Mouse (Mus musculus) lung, embryonic 15.5 days (tissue): ENCODE measurements around the gene Fn3krp. TPM values are rescaled to one million over a fixed set of nuclear protein-coding genes. Genes with fewer than 3 reads are reported as not detected.
A peak's percentile ranks its signal among the peaks of the same experiment; 100 is the strongest.

Source experiments
- ATAC-seq: fragments of 200-750 bp; cut with Nextera tagmentation; 2 replicates; pipeline ENCODE4 v1.8.0; 2017; ENCODE audit warnings: moderate number of reproducible peaks, borderline replicate concordance; ENCODE audit not compliant: low FRiP score, low TSS enrichment; ENCODE audit errors: extremely low read depth
- H3K27ac ChIP-seq: fragments of 300-500 bp; sonication (generic); 2 replicates; pipeline ENCODE4 v1.5.1; 2015; ENCODE audit warnings: moderate library complexity, mild to moderate bottlenecking, inconsistent platforms
- H3K27me3 ChIP-seq: fragments of 300-500 bp; sonication (generic); 2 replicates; pipeline ENCODE4 v1.6.1; 2015; ENCODE audit warnings: inconsistent platforms
- H3K36me3 ChIP-seq: fragments of 300-500 bp; sonication (generic); 2 replicates; pipeline ENCODE4 v1.6.1; 2015; ENCODE audit warnings: inconsistent platforms
- H3K4me1 ChIP-seq: fragments of 300-500 bp; sonication (generic); 2 replicates; pipeline ENCODE4 v1.6.1; 2015; ENCODE audit warnings: inconsistent platforms
- H3K4me2 ChIP-seq: fragments of 300-500 bp; sonication (generic); 2 replicates; pipeline ENCODE4 v1.6.1; 2015; ENCODE audit warnings: inconsistent platforms, mild to moderate bottlenecking, moderate library complexity
- H3K4me3 ChIP-seq: fragments of 300-500 bp; sonication (generic); 2 replicates; pipeline ENCODE4 v1.5.1; 2015; ENCODE audit warnings: mild to moderate bottlenecking, inconsistent platforms
- H3K9ac ChIP-seq: fragments of 300-500 bp; sonication (generic); 2 replicates; pipeline ENCODE4 v1.6.1; 2015; ENCODE audit warnings: inconsistent platforms
- H3K9me3 ChIP-seq: fragments of 300-500 bp; sonication (generic); 2 replicates; pipeline ENCODE4 v1.6.1; 2016; ENCODE audit warnings: inconsistent platforms
- WGBS: fragments of 180-500 bp; shearing (Covaris S2); methylation state at CpG from one replicate; pipeline ENCODE4 v1.1.7; 2015; 5-methylcytosine and 5-hydroxymethylcytosine counted together
- polyA plus RNA-seq: library from polyadenylated mRNA; unstranded; fragments of >200 nt; fragmentation: Nextera tagmentation; extraction: Ambion mirVana; gene quantifications from 2 replicates; pipeline ENCODE4 v1.2.1, GENCODE M21; 2015

The Fn3krp gene
- polyA plus RNA-seq, 1 experiment from 2014 or later: 6.1 TPM

GRCm38 (mm10) chr11:121417971-121418370, 3.2 kb upstream of the Fn3krp start:
- Histone ChIP-seq H3K36me3 (no peaks in the 10 kb centered on the region), H3K4me3 (no peak overlapping the region), H3K27me3 (no peaks in the 10 kb centered on the region), H3K4me2 (no peak overlapping the region), H3K27ac (no peak overlapping the region), H3K9me3 (no peaks in the 10 kb centered on the region), H3K4me1 (peaks cover 15% of the 10 kb centered on the region), H3K9ac (no peak overlapping the region)
- ATAC-seq: no peak
- 78% methylated on average over 5 of the region's 5 CpGs for WGBS

DNA sequence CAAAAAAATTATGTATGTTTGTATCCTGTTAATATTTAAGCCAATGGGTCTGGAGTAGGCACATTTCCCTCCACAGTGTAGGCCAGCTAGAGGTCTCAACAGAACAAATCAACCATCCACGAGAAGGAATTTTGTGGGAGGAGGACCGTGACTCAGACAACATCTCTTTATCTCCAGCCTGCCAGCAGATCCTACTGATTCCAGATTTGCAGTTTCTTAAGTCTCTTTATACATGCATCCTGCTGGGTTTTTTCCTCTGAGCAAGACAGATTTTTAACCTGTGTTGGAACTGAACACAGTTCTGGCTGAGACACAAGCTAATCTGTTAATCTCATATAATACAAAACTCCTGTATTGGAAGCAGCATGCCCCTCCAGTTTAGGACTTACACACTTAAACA, 2.3 kb upstream of the Fn3krp start:
- H3K4me3 ChIP-seq: no peak overlapping the region
- no peaks in the 10 kb centered on the region for H3K9me3 ChIP-seq
- no peak for ATAC-seq
- H3K4me2 ChIP-seq: no peak overlapping the region
- H3K36me3 ChIP-seq: no peaks in the 10 kb centered on the region
- 65% methylated on average over 2 of the region's 2 CpGs for whole genome bisulfite sequencing
- no peak overlapping the region for H3K9ac ChIP-seq
- peaks cover 15% of the 10 kb centered on the region for H3K4me1 ChIP-seq
- no peaks in the 10 kb centered on the region for H3K27me3 ChIP-seq
- no peak overlapping the region for H3K27ac ChIP-seq

DNA sequence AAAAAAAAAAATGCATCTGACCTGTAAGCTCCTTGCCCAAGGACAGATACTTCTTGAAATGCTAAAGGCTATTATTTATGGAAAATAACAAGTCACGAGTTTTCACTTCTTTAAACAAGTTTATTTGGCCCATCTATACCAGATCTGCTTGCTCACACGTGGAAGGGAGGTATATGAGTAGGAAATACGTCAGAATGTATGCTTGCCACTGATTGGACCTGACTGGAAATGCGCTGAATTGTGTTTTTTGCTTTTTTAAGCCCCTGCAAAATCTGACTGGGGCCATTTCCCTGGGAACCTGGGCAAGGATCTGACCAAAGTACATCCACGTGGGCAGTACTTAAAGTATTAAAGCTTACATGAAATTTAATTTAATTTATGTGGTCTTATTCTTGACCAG, 822 bp upstream of the Fn3krp start:
- Histone ChIP-seq H3K9me3 (no peaks in the 10 kb centered on the region), H3K9ac (peak overlapping the region; percentile 48; the same call in 1 of the 2 replicates), H3K36me3 (no peaks in the 10 kb centered on the region), H3K4me1 (peaks cover 15% of the 10 kb centered on the region), H3K27ac (no peak overlapping the region), H3K4me2 (peak overlapping the region; percentile 87), H3K27me3 (no peaks in the 10 kb centered on the region), H3K4me3 (no peak overlapping the region)
- no peak for ATAC-seq
- 47% methylated on average over 5 of the region's 5 CpGs for whole genome bisulfite sequencing

DNA sequence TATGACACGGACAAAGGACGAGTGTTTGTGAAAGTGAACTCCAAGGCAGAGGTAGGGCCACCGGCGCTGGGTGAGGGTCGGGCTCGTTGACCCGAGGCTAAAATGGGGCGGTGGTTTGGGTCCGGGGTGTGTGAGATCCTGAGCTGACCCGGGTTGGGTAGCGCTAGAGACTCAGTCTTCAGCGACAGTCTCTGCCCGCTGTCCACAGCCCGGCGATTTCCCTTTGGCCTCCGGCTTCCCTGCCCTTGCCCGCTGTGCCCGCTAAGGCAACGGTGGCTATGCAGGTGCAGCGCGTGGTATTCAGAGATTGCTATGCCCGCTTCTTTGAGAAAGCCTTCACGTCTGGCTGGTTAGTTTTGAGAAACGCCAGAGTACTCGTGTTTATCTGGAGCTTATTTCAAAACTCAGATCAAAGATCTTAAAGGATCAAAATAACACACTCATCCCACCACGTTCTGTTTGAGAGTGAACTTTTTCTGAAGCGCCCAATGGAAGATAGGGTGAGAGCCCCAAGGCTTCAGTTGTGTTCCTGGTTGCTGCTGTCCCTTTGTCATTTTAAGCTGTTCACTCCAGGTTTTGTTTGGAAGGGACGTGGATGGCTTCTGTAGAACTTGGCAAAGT, 462 bp downstream of the Fn3krp start:
- Histone ChIP-seq H3K36me3 (no peaks in the 10 kb centered on the region), H3K9me3 (no peaks in the 10 kb centered on the region), H3K27me3 (no peaks in the 10 kb centered on the region), H3K4me2 (peak overlapping the region; percentile 87), H3K9ac (peak overlapping the region; percentile 78), H3K4me3 (peak overlapping the region; percentile 83), H3K4me1 (peaks cover 15% of the 10 kb centered on the region), H3K27ac (peak overlapping the region; percentile 43)
- no peak; the same call in none of the 2 replicates for ATAC-seq
- 2% methylated on average over 28 of the region's 28 CpGs for WGBS

DNA sequence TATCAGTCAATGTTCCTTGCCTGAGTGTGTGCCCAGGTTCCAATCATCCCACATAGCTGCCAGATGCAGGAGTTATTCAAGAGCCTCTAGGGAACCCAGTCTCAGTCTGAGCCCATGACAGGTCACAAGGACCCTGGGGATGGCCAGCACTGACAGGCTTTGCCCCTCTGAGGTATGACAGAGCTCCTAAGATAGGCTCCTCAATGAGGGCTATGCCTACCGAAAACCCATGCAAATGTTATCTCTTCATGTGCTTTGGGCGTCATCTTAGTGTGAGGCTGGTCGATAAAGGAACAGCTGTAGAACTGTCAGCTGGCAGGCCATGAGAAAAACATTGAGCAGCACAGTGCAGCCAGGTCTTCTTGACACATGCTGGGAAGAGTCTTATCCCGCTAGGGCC, 12.2 kb downstream of the Fn3krp start:
- peaks cover 4% of the 10 kb centered on the region; the same call in 1 of the 2 replicates for H3K27me3 ChIP-seq
- WGBS: 74% methylated on average over 4 of the region's 4 CpGs
- no peak overlapping the region for H3K4me3 ChIP-seq
- no peak overlapping the region for H3K4me2 ChIP-seq
- H3K9me3 ChIP-seq: no peaks in the 10 kb centered on the region
- no peak; the same call in 1 of the 2 replicates for ATAC-seq
- H3K9ac ChIP-seq: no peak overlapping the region
- H3K36me3 ChIP-seq: peaks cover 5% of the 10 kb centered on the region; the same call in 1 of the 2 replicates
- H3K4me1 ChIP-seq: peaks cover 14% of the 10 kb centered on the region; the same call in 1 of the 2 replicates
- no peak overlapping the region for H3K27ac ChIP-seq

- no peaks in the 10 kb centered on the region for H3K9me3 ChIP-seq
- peak within 1 kb of the TSS; percentile 37 for H3K4me3 ChIP-seq
- H3K27ac ChIP-seq: no peak within 1 kb of the TSS
- H3K9ac ChIP-seq: peak within 1 kb of the TSS; percentile 20; the same call in 1 of the 2 replicates
- H3K4me1 ChIP-seq: peaks cover 14% of the 10 kb centered on the region; the same call in 1 of the 2 replicates
- 4% methylated on average over 30 of the region's 30 CpGs for WGBS
- peaks cover under 1% of the 10 kb centered on the region; the same call in 1 of the 2 replicates for H3K36me3 ChIP-seq
- H3K27me3 ChIP-seq: peaks cover 4% of the 10 kb centered on the region; the same call in 1 of the 2 replicates
- peak within 1 kb of the TSS; percentile 84 for H3K4me2 ChIP-seq
- peak; percentile 88 for ATAC-seq
These were observed 13.3 kb downstream of the Fn3krp start, which contains the start of gene Fn3k for GRCm38 (mm10) chr11:121434156-121435155. TSS of gene Fn3k (plus strand) at chr11:121434913.

- ATAC-seq: no peak
- no peaks in the 10 kb centered on the region for H3K9me3 ChIP-seq
- H3K27me3 ChIP-seq: peaks cover 4% of the 10 kb centered on the region; the same call in 1 of the 2 replicates
- H3K4me1 ChIP-seq: peaks cover 14% of the 10 kb centered on the region; the same call in 1 of the 2 replicates
- H3K9ac ChIP-seq: no peak overlapping the region
- H3K4me3 ChIP-seq: no peak overlapping the region
- no peaks in the 10 kb centered on the region for H3K36me3 ChIP-seq
- no peak overlapping the region for H3K4me2 ChIP-seq
- no peak overlapping the region for H3K27ac ChIP-seq
- WGBS: 67% methylated on average over 5 of the region's 5 CpGs
These were observed 16.0 kb downstream of the Fn3krp start for GRCm38 (mm10) chr11:121437236-121437635.

DNA sequence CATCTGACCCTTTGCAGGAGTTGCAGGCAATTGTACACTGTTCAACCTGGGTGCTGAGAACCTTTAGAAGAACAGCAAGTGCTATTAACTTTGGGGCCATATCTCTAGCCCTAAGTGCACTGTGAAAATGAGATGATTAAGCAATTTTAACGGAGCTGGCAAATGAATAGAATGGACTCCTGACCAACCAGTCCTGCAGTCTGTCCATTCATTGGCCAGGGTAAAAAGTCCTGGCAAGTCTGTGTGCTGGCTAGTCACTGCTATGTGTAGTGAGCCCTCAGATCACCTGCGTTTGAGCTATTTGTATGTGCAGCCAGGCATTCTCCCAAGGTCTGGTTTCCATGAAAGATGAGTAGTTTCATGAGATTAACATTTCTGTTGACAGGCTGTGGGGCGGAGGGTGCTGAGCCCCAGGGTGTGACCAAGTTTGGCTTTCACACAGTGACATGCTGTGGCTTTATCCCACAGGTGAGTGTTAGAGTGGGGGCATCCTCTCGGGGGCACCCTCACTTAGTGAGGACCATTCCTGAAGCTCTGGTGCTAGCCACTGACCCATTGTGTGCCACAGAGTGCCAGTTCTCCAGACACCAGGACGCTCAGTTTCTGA, 18.6 kb downstream of the Fn3krp start:
- H3K9ac ChIP-seq: no peak overlapping the region
- no peak overlapping the region for H3K4me2 ChIP-seq
- WGBS: 61% methylated on average over 5 of the region's 5 CpGs
- H3K27ac ChIP-seq: no peak overlapping the region
- no peaks in the 10 kb centered on the region for H3K36me3 ChIP-seq
- no peaks in the 10 kb centered on the region for H3K9me3 ChIP-seq
- no peak overlapping the region for H3K4me3 ChIP-seq
- H3K27me3 ChIP-seq: peaks cover 4% of the 10 kb centered on the region; the same call in 1 of the 2 replicates
- ATAC-seq: no peak
- 0 out of 2 replicates have a peak, but pooled peaks cover 5% of the 10 kb centered on the region for H3K4me1 ChIP-seq

GRCm38 (mm10) chr11:121441653-121442052, 20.5 kb downstream of the Fn3krp start:
- 79% methylated on average over 4 of the region's 4 CpGs for WGBS
- ATAC-seq: no peak
- H3K27ac ChIP-seq: no peak overlapping the region

GRCm38 (mm10) chr11:121442076-121442475, 20.9 kb downstream of the Fn3krp start:
- ATAC-seq: no peak
- no peaks in the 10 kb centered on the region for H3K9me3 ChIP-seq
- no peaks in the 10 kb centered on the region for H3K4me1 ChIP-seq
- no peak overlapping the region for H3K4me2 ChIP-seq
- no peak overlapping the region for H3K27ac ChIP-seq
- 44% methylated on average over 2 of the region's 2 CpGs for WGBS
- H3K9ac ChIP-seq: no peak overlapping the region
- no peaks in the 10 kb centered on the region for H3K36me3 ChIP-seq
- no peaks in the 10 kb centered on the region for H3K27me3 ChIP-seq
- no peak overlapping the region for H3K4me3 ChIP-seq

More at GRCm38 (mm10) chr11:121441653-121442052, 20.5 kb downstream of the Fn3krp start:
- no peaks in the 10 kb centered on the region for H3K9me3 ChIP-seq
- no peak overlapping the region for H3K4me2 ChIP-seq
- H3K27me3 ChIP-seq: no peaks in the 10 kb centered on the region
- no peak overlapping the region for H3K9ac ChIP-seq
- H3K4me1 ChIP-seq: no peaks in the 10 kb centered on the region
- H3K36me3 ChIP-seq: no peaks in the 10 kb centered on the region
- H3K4me3 ChIP-seq: no peak overlapping the region

DNA sequence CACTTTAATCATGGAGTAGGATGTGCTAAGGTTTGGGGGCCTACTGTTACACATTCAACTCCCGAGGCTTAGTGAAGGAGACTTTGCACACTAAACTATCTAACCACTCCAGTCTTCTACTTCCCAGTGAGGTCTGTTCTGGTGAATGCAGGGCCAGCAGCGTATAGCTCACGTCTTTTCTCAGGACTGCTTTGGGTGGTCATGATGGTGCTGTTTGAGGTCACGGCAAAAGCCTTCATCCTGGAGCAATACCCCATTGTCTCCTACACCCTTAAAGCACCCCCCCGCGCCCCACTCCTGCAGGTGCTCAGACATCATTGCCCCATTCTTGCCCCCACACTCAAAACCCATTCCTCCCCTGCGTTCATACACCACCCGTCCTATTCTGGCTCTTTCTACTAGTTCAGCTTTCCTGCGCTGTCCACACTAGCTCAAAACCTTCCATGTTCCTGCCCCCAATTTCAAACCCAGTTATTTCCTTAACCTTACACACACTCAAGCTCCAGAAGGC, 30.1 kb downstream of the Fn3krp start:
- Histone ChIP-seq H3K9me3 (no peaks in the 10 kb centered on the region), H3K4me3 (peak overlapping the region; percentile 99), H3K4me1 (peaks cover 17% of the 10 kb centered on the region), H3K36me3 (0 out of 2 replicates have a peak, but pooled peaks cover 7% of the 10 kb centered on the region), H3K27ac (no peak overlapping the region), H3K4me2 (peak overlapping the region; percentile 77), H3K9ac (peak overlapping the region; percentile 33), H3K27me3 (no peaks in the 10 kb centered on the region)
- 0 out of 2 replicates have a peak, but pooled peaks have one; percentile 14 for ATAC-seq
- WGBS: 25% methylated on average over 9 of the region's 9 CpGs
